Mouse (Mus musculus): ENCODE measurements around the gene B230118H07Rik. TPM values are rescaled to one million over a fixed set of nuclear protein-coding genes. Genes with fewer than 3 reads are reported as not detected.

B230118H07Rik gene
- polyA plus RNA-seq, 1 experiment from 2014 or later: 67.0 TPM

GRCm38 (mm10) chr2:101679164-101679784, 29.9 kb upstream of the B230118H07Rik start:
- Histone ChIP-seq H3K9ac (ENCODE audit: low read length) (peak overlapping the region; percentile 95), H3K4me1 (ENCODE audit: control insufficient read depth in 2 of 2, insufficient read depth in 2 of 2, low read length in 2 of 2) (peaks cover 2 to 7% of the 10 kb centered on the region in 2 experiments; a peak in 2 of 4 replicates), H3K27ac (replicated peaks in 1 of 2; ENCODE audit: control insufficient read depth in 1 of 2, insufficient read depth in 1 of 2, low read depth in 2 of 2, low read length in 2 of 2) (no peak overlapping the region), H3K9me3 (ENCODE audit: control insufficient read depth, low read length) (no peaks in the 10 kb centered on the region), H3K4me2 (ENCODE audit: low read length) (peak overlapping the region; percentile 83), H3K36me3 (ENCODE audit: control insufficient read depth, insufficient read depth, low read length) (peaks cover 9% of the 10 kb centered on the region; the same call in 1 of the 2 replicates), H3K27me3 (ENCODE audit: control insufficient read depth, insufficient read depth, low read length) (no peaks in the 10 kb centered on the region), H3K4me3 (ENCODE audit: control insufficient read depth in 1 of 2, insufficient read depth in 1 of 2, low read depth in 1 of 2, low read length in 2 of 2) (peak overlapping the region; percentile 74 to 75)
- ATAC-seq (ENCODE audit: insufficient number of reproducible peaks, insufficient read depth, low FRiP score, low read depth): no peak
- 6% methylated on average over 15 of the region's 15 CpGs for WGBS

- Histone ChIP-seq H3K4me3 (ENCODE audit: control insufficient read depth in 1 of 2, insufficient read depth in 1 of 2, low read depth in 1 of 2, low read length in 2 of 2) (peak within 1 kb of the TSS; percentile 74 to 75), H3K27ac (replicated peaks in 1 of 2; ENCODE audit: control insufficient read depth in 1 of 2, insufficient read depth in 1 of 2, low read depth in 2 of 2, low read length in 2 of 2) (0 out of 4 replicates have a peak within 1 kb of the TSS, but pooled peaks of 1 of the 2 experiments have one; percentile 31), H3K4me2 (ENCODE audit: low read length) (peak within 1 kb of the TSS; percentile 83), H3K36me3 (ENCODE audit: control insufficient read depth, insufficient read depth, low read length) (0 out of 2 replicates have a peak, but pooled peaks cover 5% of the 10 kb centered on the region), H3K4me1 (ENCODE audit: control insufficient read depth in 2 of 2, insufficient read depth in 2 of 2, low read length in 2 of 2) (peaks cover 2 to 7% of the 10 kb centered on the region in 2 experiments; a peak in 2 of 4 replicates), H3K27me3 (ENCODE audit: control insufficient read depth, insufficient read depth, low read length) (0 out of 2 replicates have a peak, but pooled peaks cover 5% of the 10 kb centered on the region), H3K9me3 (ENCODE audit: control insufficient read depth, low read length) (no peaks in the 10 kb centered on the region), H3K9ac (ENCODE audit: low read length) (peak within 1 kb of the TSS; percentile 95)
- under 1% methylated on average over 65 of the region's 68 CpGs for WGBS
- ATAC-seq (ENCODE audit: insufficient number of reproducible peaks, insufficient read depth, low FRiP score, low read depth): peak; percentile 86
Measured at GRCm38 (mm10) chr2:101678236-101679021, 29.1 kb upstream of the B230118H07Rik start, which contains the start of gene Traf6. TSS of gene Traf6 (plus strand) at chr2:101678429.

DNA sequence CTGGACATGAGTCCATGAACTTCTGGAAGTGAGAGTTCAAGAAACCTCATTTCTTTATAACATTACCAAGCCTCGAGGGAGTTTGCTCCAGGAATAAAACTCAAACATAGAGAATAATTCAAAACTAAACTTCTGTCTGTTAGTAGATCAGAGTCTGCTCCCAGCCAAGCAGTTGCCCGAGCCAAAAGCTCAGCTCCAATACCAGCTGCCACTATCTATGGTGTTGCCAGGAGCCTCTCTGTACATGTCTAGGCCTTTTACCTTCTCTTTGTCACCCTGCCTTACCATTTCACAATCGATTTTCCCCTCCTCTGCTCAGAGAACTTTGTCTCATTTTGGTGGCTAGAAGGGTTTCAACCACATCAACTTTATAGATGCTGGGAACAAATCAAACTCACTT, 24.2 kb upstream of the B230118H07Rik start:
- 0 out of 2 replicates have a peak, but pooled peaks cover 9% of the 10 kb centered on the region for H3K27me3 ChIP-seq (ENCODE audit: control insufficient read depth, insufficient read depth, low read length)
- no peak overlapping the region for H3K4me3 ChIP-seq (ENCODE audit: control insufficient read depth in 1 of 2, insufficient read depth in 1 of 2, low read depth in 1 of 2, low read length in 2 of 2)
- H3K27ac ChIP-seq (replicated peaks in 1 of 2; ENCODE audit: control insufficient read depth in 1 of 2, insufficient read depth in 1 of 2, low read depth in 2 of 2, low read length in 2 of 2): no peak overlapping the region
- no peaks in the 10 kb centered on the region for H3K9me3 ChIP-seq (ENCODE audit: control insufficient read depth, low read length)
- no peak overlapping the region for H3K4me2 ChIP-seq (ENCODE audit: low read length)
- ATAC-seq (ENCODE audit: insufficient number of reproducible peaks, insufficient read depth, low FRiP score, low read depth): no peak
- H3K9ac ChIP-seq (ENCODE audit: low read length): no peak overlapping the region
- 71% methylated on average over 3 of the region's 3 CpGs for WGBS
- H3K36me3 ChIP-seq (ENCODE audit: control insufficient read depth, insufficient read depth, low read length): no peaks in the 10 kb centered on the region
- H3K4me1 ChIP-seq (ENCODE audit: control insufficient read depth in 2 of 2, insufficient read depth in 2 of 2, low read length in 2 of 2): peaks cover 0 to 2% of the 10 kb centered on the region in 2 experiments; a peak in 1 of 4 replicates

- Histone ChIP-seq H3K4me3 (ENCODE audit: control insufficient read depth in 1 of 2, insufficient read depth in 1 of 2, low read depth in 1 of 2, low read length in 2 of 2) (no peak overlapping the region), H3K36me3 (ENCODE audit: control insufficient read depth, insufficient read depth, low read length) (no peaks in the 10 kb centered on the region), H3K27ac (replicated peaks in 1 of 2; ENCODE audit: control insufficient read depth in 1 of 2, insufficient read depth in 1 of 2, low read depth in 2 of 2, low read length in 2 of 2) (no peak overlapping the region), H3K4me2 (ENCODE audit: low read length) (no peak overlapping the region), H3K9ac (ENCODE audit: low read length) (no peak overlapping the region), H3K27me3 (ENCODE audit: control insufficient read depth, insufficient read depth, low read length) (0 out of 2 replicates have a peak, but pooled peaks cover 6% of the 10 kb centered on the region), H3K9me3 (ENCODE audit: control insufficient read depth, low read length) (no peaks in the 10 kb centered on the region), H3K4me1 (ENCODE audit: control insufficient read depth in 2 of 2, insufficient read depth in 2 of 2, low read length in 2 of 2) (0 out of 4 replicates have a peak, but pooled peaks cover 0 to 4% of the 10 kb centered on the region in 2 experiments)
- no peak for ATAC-seq (ENCODE audit: insufficient number of reproducible peaks, insufficient read depth, low FRiP score, low read depth)
- WGBS: 57% methylated on average over 3 of the region's 3 CpGs
Measured at GRCm38 (mm10) chr2:101668751-101669150, 19.4 kb upstream of the B230118H07Rik start.

DNA sequence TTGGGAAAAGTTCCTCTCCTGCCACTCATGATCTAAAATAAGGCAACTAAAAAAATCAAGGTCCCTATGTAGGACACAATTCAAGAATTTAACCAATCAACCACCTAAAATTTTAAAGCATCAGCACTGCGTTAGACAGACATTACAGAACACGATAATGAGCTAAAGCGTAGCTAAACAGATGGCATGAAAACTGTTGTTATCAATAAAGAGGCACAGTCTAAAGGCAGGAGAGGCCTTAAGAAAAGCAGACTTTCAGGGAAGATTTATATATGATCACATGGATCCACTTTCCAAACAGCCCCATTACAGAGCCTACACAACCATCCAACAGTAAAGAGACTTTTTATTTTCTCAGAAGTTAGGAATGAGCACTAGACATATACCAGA, 16.4 kb upstream of the B230118H07Rik start:
- ATAC-seq (ENCODE audit: insufficient number of reproducible peaks, insufficient read depth, low FRiP score, low read depth): no peak
- no peaks in the 10 kb centered on the region for H3K36me3 ChIP-seq (ENCODE audit: control insufficient read depth, insufficient read depth, low read length)
- no peak overlapping the region for H3K9ac ChIP-seq (ENCODE audit: low read length)
- no peaks in the 10 kb centered on the region for H3K9me3 ChIP-seq (ENCODE audit: control insufficient read depth, low read length)
- 90% methylated on average over 3 of the region's 3 CpGs for WGBS
- H3K4me2 ChIP-seq (ENCODE audit: low read length): no peak overlapping the region
- H3K4me1 ChIP-seq (ENCODE audit: control insufficient read depth in 2 of 2, insufficient read depth in 2 of 2, low read length in 2 of 2): 0 out of 4 replicates have a peak, but pooled peaks cover 0 to 4% of the 10 kb centered on the region in 2 experiments
- no peak overlapping the region for H3K4me3 ChIP-seq (ENCODE audit: control insufficient read depth in 1 of 2, insufficient read depth in 1 of 2, low read depth in 1 of 2, low read length in 2 of 2)
- H3K27me3 ChIP-seq (ENCODE audit: control insufficient read depth, insufficient read depth, low read length): no peaks in the 10 kb centered on the region
- H3K27ac ChIP-seq (replicated peaks in 1 of 2; ENCODE audit: control insufficient read depth in 1 of 2, insufficient read depth in 1 of 2, low read depth in 2 of 2, low read length in 2 of 2): no peak overlapping the region

DNA sequence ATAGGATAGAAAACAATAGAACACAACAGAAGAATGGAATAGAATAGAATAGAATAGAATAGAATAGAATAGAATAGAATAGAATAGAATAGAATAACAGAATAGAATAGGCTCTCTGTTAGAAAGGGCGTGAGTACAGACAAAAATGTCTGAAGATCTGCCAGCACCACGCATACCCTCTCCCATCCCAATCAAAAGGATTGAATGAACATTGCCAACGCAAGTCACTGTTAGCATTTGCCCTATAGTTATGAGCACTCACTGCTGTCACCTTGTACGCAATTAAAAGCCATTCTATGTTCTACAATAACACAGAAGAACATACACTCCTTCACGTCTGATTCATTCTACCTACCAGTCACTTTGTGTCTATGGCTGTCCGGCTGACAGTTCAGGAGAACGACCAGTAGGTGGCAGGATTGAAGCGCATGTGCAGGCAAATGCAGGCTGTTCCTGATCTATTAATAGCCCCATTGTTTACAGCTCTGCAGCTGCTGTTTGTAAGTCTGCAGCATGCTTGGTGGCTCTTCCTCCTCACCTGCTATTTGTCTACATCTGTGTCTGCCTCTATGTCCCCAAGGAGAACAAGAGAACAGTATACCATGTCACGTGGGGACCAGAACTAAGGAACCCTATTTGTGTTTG, 15.8 kb upstream of the B230118H07Rik start:
- Histone ChIP-seq H3K9me3 (ENCODE audit: control insufficient read depth, low read length) (no peaks in the 10 kb centered on the region), H3K4me2 (ENCODE audit: low read length) (no peak overlapping the region), H3K27me3 (ENCODE audit: control insufficient read depth, insufficient read depth, low read length) (no peaks in the 10 kb centered on the region), H3K4me1 (ENCODE audit: control insufficient read depth in 2 of 2, insufficient read depth in 2 of 2, low read length in 2 of 2) (0 out of 4 replicates have a peak, but pooled peaks cover 0 to 4% of the 10 kb centered on the region in 2 experiments), H3K36me3 (ENCODE audit: control insufficient read depth, insufficient read depth, low read length) (no peaks in the 10 kb centered on the region), H3K4me3 (ENCODE audit: control insufficient read depth in 1 of 2, insufficient read depth in 1 of 2, low read depth in 1 of 2, low read length in 2 of 2) (no peak overlapping the region), H3K9ac (ENCODE audit: low read length) (no peak overlapping the region), H3K27ac (replicated peaks in 1 of 2; ENCODE audit: control insufficient read depth in 1 of 2, insufficient read depth in 1 of 2, low read depth in 2 of 2, low read length in 2 of 2) (no peak overlapping the region)
- 16% methylated on average over 9 of the region's 9 CpGs for WGBS
- ATAC-seq (ENCODE audit: insufficient number of reproducible peaks, insufficient read depth, low FRiP score, low read depth): no peak

- no peak overlapping the region for H3K9ac ChIP-seq (ENCODE audit: low read length)
- H3K4me3 ChIP-seq (ENCODE audit: control insufficient read depth in 1 of 2, insufficient read depth in 1 of 2, low read depth in 1 of 2, low read length in 2 of 2): no peak overlapping the region
- H3K36me3 ChIP-seq (ENCODE audit: control insufficient read depth, insufficient read depth, low read length): no peaks in the 10 kb centered on the region
- no peak for ATAC-seq (ENCODE audit: insufficient number of reproducible peaks, insufficient read depth, low FRiP score, low read depth)
- H3K4me2 ChIP-seq (ENCODE audit: low read length): no peak overlapping the region
- no peaks in the 10 kb centered on the region for H3K27me3 ChIP-seq (ENCODE audit: control insufficient read depth, insufficient read depth, low read length)
- H3K9me3 ChIP-seq (ENCODE audit: control insufficient read depth, low read length): no peaks in the 10 kb centered on the region
- WGBS: 55% methylated on average over 2 of the region's 2 CpGs
- no peak overlapping the region for H3K27ac ChIP-seq (replicated peaks in 1 of 2; ENCODE audit: control insufficient read depth in 1 of 2, insufficient read depth in 1 of 2, low read depth in 2 of 2, low read length in 2 of 2)
- 0 out of 4 replicates have a peak, but pooled peaks cover 0 to 2% of the 10 kb centered on the region in 2 experiments for H3K4me1 ChIP-seq (ENCODE audit: control insufficient read depth in 2 of 2, insufficient read depth in 2 of 2, low read length in 2 of 2)
Measured at GRCm38 (mm10) chr2:101660536-101660935, 11.2 kb upstream of the B230118H07Rik start.
